Comparison of ENCODE assay signal across 7 mouse cellular contexts in the genomic region with DNA sequence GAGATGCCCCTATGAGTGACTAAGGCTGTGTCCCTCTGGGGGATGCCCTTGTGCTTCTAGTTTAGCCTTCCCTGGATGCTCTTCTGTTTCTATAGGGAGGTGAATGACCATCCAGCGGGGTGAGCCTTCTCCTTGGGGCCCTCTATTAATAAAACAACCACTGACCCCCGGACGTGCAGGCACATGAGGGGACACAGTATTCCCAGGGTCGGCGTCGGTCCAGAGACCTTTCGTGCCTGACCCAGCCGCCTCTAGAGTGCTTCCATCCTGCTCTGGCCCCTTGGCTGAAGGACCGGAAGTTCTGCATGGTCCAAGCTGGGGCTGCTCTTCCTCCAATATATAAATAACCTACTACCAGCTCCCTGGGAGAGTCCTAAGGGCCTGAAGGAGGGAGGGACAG. TPM values are rescaled to one million over a fixed set of nuclear protein-coding genes. Genes with fewer than 3 reads are reported as not detected.
DNase-seq lines count a peak whose midpoint lies in the region; ATAC-seq lines count a peak whose summit lies in the region.

No protein-coding gene starts in this region.

- no peak overlapping the region for H3K27ac ChIP-seq in embryonic facial prominence, embryonic 15.5 days (replicated peaks)
- H3K27ac ChIP-seq in liver, embryonic 16.5 days (ENCODE audit: low read length) = no peak overlapping the region

- peak; percentile 30 for DNase-seq in adrenal gland, postnatal 25 days
- peak; percentile 54 for DNase-seq in kidney, adult 18-20 months
- no peak for DNase-seq in right cerebral cortex, postnatal 10 days (ENCODE audit: low spot score in 2 of 2)
- DNase-seq in adipocyte (ENCODE audit: low spot score) = no peak
- DNase-seq in T-cell, adult 2 months (ENCODE audit: low spot score) = no peak

- H3K9ac ChIP-seq in embryonic facial prominence, embryonic 15.5 days = no peak overlapping the region
- H3K9ac ChIP-seq in liver, embryonic 16.5 days (ENCODE audit: low read depth, low read length) = no peak overlapping the region

- 0 out of 2 replicates have a peak, but pooled peaks have one; percentile 20 for ATAC-seq in embryonic facial prominence, embryonic 15.5 days (ENCODE audit: insufficient number of reproducible peaks, low FRiP score, low TSS enrichment, low read depth)
- ATAC-seq in liver, embryonic 16.5 days (ENCODE audit: low read depth) = peak; percentile 50

- no peaks in the 10 kb centered on the region for H3K9me3 ChIP-seq in embryonic facial prominence, embryonic 15.5 days (replicated peaks)
- no peaks in the 10 kb centered on the region for H3K9me3 ChIP-seq in liver, embryonic 16.5 days (replicated peaks; ENCODE audit: control insufficient read depth, low read length)

- H3K4me3 ChIP-seq in embryonic facial prominence, embryonic 15.5 days (replicated peaks) = no peak overlapping the region
- H3K4me3 ChIP-seq in liver, embryonic 16.5 days (ENCODE audit: low read depth, low read length) = no peak overlapping the region

- no peaks in the 10 kb centered on the region for H3K36me3 ChIP-seq in embryonic facial prominence, embryonic 15.5 days
- no peaks in the 10 kb centered on the region for H3K36me3 ChIP-seq in liver, embryonic 16.5 days (ENCODE audit: control insufficient read depth, insufficient read depth)

- H3K4me1 ChIP-seq in embryonic facial prominence, embryonic 15.5 days = peaks cover 13% of the 10 kb centered on the region
- no peaks in the 10 kb centered on the region for H3K4me1 ChIP-seq in liver, embryonic 16.5 days (ENCODE audit: control insufficient read depth, low read depth, low read length)

- H3K4me2 ChIP-seq in embryonic facial prominence, embryonic 15.5 days (replicated peaks) = no peak overlapping the region
- H3K4me2 ChIP-seq in liver, embryonic 16.5 days (ENCODE audit: low read depth, low read length) = no peak overlapping the region

- 83% methylated on average over 9 of the region's 9 CpGs for WGBS in embryonic facial prominence, embryonic 15.5 days
- 52% methylated on average over 9 of the region's 9 CpGs for WGBS in liver, embryonic 16.5 days (ENCODE audit: insufficient replicate concordance)

- no peaks in the 10 kb centered on the region for H3K27me3 ChIP-seq in embryonic facial prominence, embryonic 15.5 days
- no peaks in the 10 kb centered on the region for H3K27me3 ChIP-seq in liver, embryonic 16.5 days (ENCODE audit: control insufficient read depth, insufficient read depth, low read depth, low read length)

RNA-seq across cellular contexts. Expression of a gene that starts 39.4 kb away (rescaled TPM):
- total RNA-seq in adrenal gland, postnatal 25 days (2021) = 37.3 and 40.2 TPM in 2 replicates
- polyA plus RNA-seq in embryonic facial prominence, embryonic 15.5 days (2015; fragmentation: Nextera tagmentation; extraction: Ambion mirVana) = 51.8 and 52.1 TPM in 2 replicates
- 22.2 and 22.4 TPM in 2 replicates for polyA plus RNA-seq in liver, embryonic 16.5 days (2015; fragmentation: Nextera tagmentation; extraction: Ambion mirVana)

RNA-seq across cellular contexts. Expression of a gene that starts 46.8 kb away (rescaled TPM):
- total RNA-seq in adrenal gland, postnatal 25 days (2021) = 81.8 and 110 TPM in 2 replicates
- 106 and 121 TPM in 2 replicates for polyA plus RNA-seq in embryonic facial prominence, embryonic 15.5 days (2015; fragmentation: Nextera tagmentation; extraction: Ambion mirVana)
- polyA plus RNA-seq in liver, embryonic 16.5 days (2015; fragmentation: Nextera tagmentation; extraction: Ambion mirVana) = 21.5 and 24.3 TPM in 2 replicates

Comparison
In these comparisons a context has a peak if more than half of its experiments do, and no peak if none do; other contexts are left out.
1. DNase-seq: peak in adrenal gland, postnatal 25 days (single experiment) and kidney, adult 18-20 months (single experiment); none in right cerebral cortex, postnatal 10 days (0 of 2), adipocyte (single experiment) and T-cell, adult 2 months (single experiment).